Mouse (Mus musculus): ENCODE results near the gene Tmem260. TPM values are rescaled to one million over a fixed set of nuclear protein-coding genes. Genes with fewer than 3 reads are reported as not detected.

Gene Tmem260
- 21.9 to 26.1 TPM (median 24.7 TPM) in 4 replicates for total RNA-seq (2023)

GRCm38 (mm10) chr14:48445984-48446683 is at the start of gene Tmem260:
Gene Tmem260, plus strand, starts transcription at chr14:48446124.

Other genes with a start within 250 kb of the Tmem260 start
- not detected in 4 replicates for gene Otx2, start 227.7 kb downstream of the Tmem260 start, total RNA-seq (2023)